Mouse (Mus musculus) bone marrow macrophage, adult 2 months (primary cell): ENCODE results near the gene Elovl4. TPM values are rescaled to one million over a fixed set of nuclear protein-coding genes. Genes with fewer than 3 reads are reported as not detected.

Source experiments
- H3K27ac ChIP-seq: 2 replicates; pipeline ENCODE4 v1.5.1; 2012; ENCODE audit warnings: low read depth, low read length; ENCODE audit not compliant: insufficient read depth
- H3K4me1 ChIP-seq: 2 replicates; pipeline ENCODE4 v1.6.1; 2012; ENCODE audit warnings: low read length; ENCODE audit not compliant: control insufficient read depth, insufficient read depth
- H3K4me3 ChIP-seq: 2 replicates; pipeline ENCODE4 v1.5.1; 2012; ENCODE audit warnings: mild to moderate bottlenecking, low read length, moderate library complexity; ENCODE audit not compliant: insufficient read depth
- CTCF ChIP-seq: IDR thresholded peaks from 2 replicates; pipeline ENCODE4 v1.5.1; 2012; ENCODE audit warnings: low read depth, mild to moderate bottlenecking, low read length, moderate library complexity
- POLR2A ChIP-seq: IDR thresholded peaks from 2 replicates; pipeline ENCODE4 v1.6.1; 2012; ENCODE audit warnings: mild to moderate bottlenecking, low read depth, low read length, borderline replicate concordance
- polyA plus RNA-seq: library from polyadenylated mRNA; stranded (reverse); fragments of >200 nt; gene quantifications from 2 replicates; pipeline ENCODE4 v1.2.4, GENCODE M21; 2012; ENCODE audit not compliant: missing spikeins, insufficient read depth, insufficient read length

Gene Elovl4
- polyA plus RNA-seq, 1 experiment = not detected

GRCm38 (mm10) chr9:83730836-83731235 lies 75.2 kb downstream of the Elovl4 start:
- H3K4me3 ChIP-seq = no peak overlapping the region
- peaks cover 5% of the 10 kb centered on the region; the same call in 1 of the 2 replicates for H3K4me1 ChIP-seq
- no peak for TF ChIP-seq POLR2A
- no peak for TF ChIP-seq CTCF
- H3K27ac ChIP-seq = no peak overlapping the region

Other genes with a start within 250 kb of the Elovl4 start
- 9.9 and 11.4 TPM in 2 replicates for gene Ttk, start 28.4 kb upstream of the Elovl4 start, polyA plus RNA-seq
- 9.8 and 16.0 TPM in 2 replicates for gene Bckdhb, start 118.9 kb upstream of the Elovl4 start, polyA plus RNA-seq